Mouse (Mus musculus) CH12.LX (cell line): ENCODE measurements around the gene Hao1. TPM values are rescaled to one million over a fixed set of nuclear protein-coding genes. Genes with fewer than 3 reads are reported as not detected.
A peak's percentile ranks its signal among the peaks of the same experiment; 100 is the strongest.

Source experiments
- DNase-seq: peaks from one replicate; pipeline ENCODE4 v3.0.0-alpha.2; 2013; ENCODE audit errors: extremely low read depth
- H3K27ac ChIP-seq: 2 replicates; pipeline ENCODE4 v1.5.1; 2012; ENCODE audit warnings: low read depth, mild to moderate bottlenecking, control low read depth, moderate library complexity; ENCODE audit not compliant: insufficient read depth
- H3K27me3 ChIP-seq: replicated peaks from 2 replicates; pipeline ENCODE3; 2012; ENCODE audit warnings: inconsistent platforms
- H3K36me3 ChIP-seq, 2 experiments: replicated peaks in 1 of 2; 2 replicates each; pipeline versions ENCODE3 to v1.6.1; 2012; ENCODE audit warnings: inconsistent platforms in 1 of 2, low read length in 1 of 2, mild to moderate bottlenecking in 1 of 2, mixed read lengths in 1 of 2, moderate library complexity in 1 of 2; ENCODE audit not compliant: control insufficient read depth in 1 of 2, insufficient read depth in 1 of 2
- H3K4me1 ChIP-seq, 2 experiments: 2 replicates each; pipeline ENCODE4 v1.6.1; 2012; ENCODE audit warnings: inconsistent platforms in 1 of 2, moderate library complexity in 1 of 2; ENCODE audit not compliant: insufficient read depth in 2 of 2, control insufficient read depth in 1 of 2
- H3K4me2 ChIP-seq: 2 replicates; pipeline ENCODE4 v1.6.1; 2012; ENCODE audit warnings: low read depth, mild to moderate bottlenecking, control low read depth; ENCODE audit not compliant: poor library complexity, insufficient read depth, severe bottlenecking
- H3K4me3 ChIP-seq, 3 experiments: fragments of 150-350 bp in 1 of 3; sonication (generic) in 1 of 3; replicated peaks in 1 of 3; 2 replicates each; pipeline versions ENCODE3 to v1.5.1; 2011 to 2012; ENCODE audit warnings: low read depth in 2 of 3, low read length in 2 of 3, mild to moderate bottlenecking in 2 of 3, moderate library complexity in 2 of 3, control low read depth in 1 of 3, improper control_type of control experiment in 1 of 3, inconsistent platforms in 1 of 3, mixed read lengths in 1 of 3; ENCODE audit not compliant: poor library complexity in 1 of 3
- H3K79me2 ChIP-seq: replicated peaks from 2 replicates; pipeline ENCODE4 v1.6.1; 2012; ENCODE audit warnings: mild to moderate bottlenecking, moderate library complexity; ENCODE audit not compliant: control insufficient read depth, poor library complexity, insufficient read depth, severe bottlenecking; ENCODE audit errors: extremely low read depth
- H3K9ac ChIP-seq: 2 replicates; pipeline ENCODE4 v1.6.1; 2012; ENCODE audit warnings: low read depth, mild to moderate bottlenecking, control low read depth, moderate library complexity; ENCODE audit not compliant: insufficient read depth
- H3K9me3 ChIP-seq: replicated peaks from 2 replicates; pipeline ENCODE3; 2012; ENCODE audit warnings: low read length, inconsistent platforms, mixed read lengths
- BHLHE40 ChIP-seq: IDR thresholded peaks from 2 replicates; pipeline ENCODE4 v1.6.1; 2011; ENCODE audit warnings: mild to moderate bottlenecking, low read depth, low read length, improper control_type of control experiment
- CHD2 ChIP-seq: IDR thresholded peaks from 2 replicates; pipeline ENCODE4 v1.6.1; 2011; ENCODE audit warnings: low read length, improper control_type of control experiment
- CTCF ChIP-seq, 2 experiments: IDR thresholded peaks in 1 of 2; conservative IDR thresholded peaks in 1 of 2; 2 replicates each; pipeline ENCODE4 v1.5.1; 2011 to 2012; ENCODE audit warnings: low read depth in 2 of 2, low read length in 2 of 2, improper control_type of control experiment in 1 of 2, inconsistent platforms in 1 of 2, mild to moderate bottlenecking in 1 of 2, moderate library complexity in 1 of 2
- ETS1 ChIP-seq: conservative IDR thresholded peaks from 2 replicates; pipeline ENCODE4 v1.6.1; 2012; ENCODE audit warnings: low read depth, mild to moderate bottlenecking, inconsistent platforms, low read length, improper control_type of control experiment, moderate library complexity
- IRF4 ChIP-seq: IDR thresholded peaks from 2 replicates; pipeline ENCODE4 v1.6.1; 2014; ENCODE audit warnings: low read depth, mild to moderate bottlenecking, inconsistent platforms, low read length, improper control_type of control experiment
- JUN ChIP-seq: IDR thresholded peaks from 2 replicates; pipeline ENCODE4 v1.6.1; 2011; ENCODE audit warnings: low read depth, mild to moderate bottlenecking, low read length, improper control_type of control experiment, moderate library complexity; ENCODE audit not compliant: insufficient read depth
- MAFK ChIP-seq: IDR thresholded peaks from 2 replicates; pipeline ENCODE4 v1.6.1; 2011; ENCODE audit warnings: low read length, improper control_type of control experiment; ENCODE audit not compliant: insufficient replicate concordance
- MAX ChIP-seq: IDR thresholded peaks from 2 replicates; pipeline ENCODE4 v1.6.1; 2011; ENCODE audit warnings: low read length, improper control_type of control experiment
- MXI1 ChIP-seq: IDR thresholded peaks from 2 replicates; pipeline ENCODE4 v1.6.1; 2011; ENCODE audit warnings: mild to moderate bottlenecking, low read depth, low read length, improper control_type of control experiment
- NELFE ChIP-seq: IDR thresholded peaks from 2 replicates; pipeline ENCODE4 v1.6.1; 2011; ENCODE audit warnings: low read depth, low read length, improper control_type of control experiment
- PAX5 ChIP-seq: IDR thresholded peaks from 2 replicates; pipeline ENCODE4 v1.6.1; 2012; ENCODE audit warnings: low read length, inconsistent platforms, mixed read lengths
- POLR2A ChIP-seq: IDR thresholded peaks from 2 replicates; pipeline ENCODE4 v1.6.1; 2011; ENCODE audit warnings: low read depth, mild to moderate bottlenecking, improper control_type of control experiment, low read length
- RAD21 ChIP-seq: IDR thresholded peaks from 2 replicates; pipeline ENCODE4 v1.6.1; 2011; ENCODE audit warnings: low read depth, mild to moderate bottlenecking, low read length, improper control_type of control experiment, moderate library complexity
- RCOR1 ChIP-seq: conservative IDR thresholded peaks from 2 replicates; pipeline ENCODE4 v1.6.1; 2012; ENCODE audit warnings: low read depth, mild to moderate bottlenecking, inconsistent platforms, low read length, improper control_type of control experiment
- SIN3A ChIP-seq: IDR thresholded peaks from 2 replicates; pipeline ENCODE4 v1.6.1; 2012; ENCODE audit warnings: low read length, improper control_type of control experiment, inconsistent platforms
- SMC3 ChIP-seq: IDR thresholded peaks from 2 replicates; pipeline ENCODE4 v1.6.1; 2011; ENCODE audit warnings: low read depth, low read length, improper control_type of control experiment
- TCF12 ChIP-seq: IDR thresholded peaks from 2 replicates; pipeline ENCODE4 v1.6.1; 2014; ENCODE audit warnings: low read depth, mild to moderate bottlenecking, inconsistent platforms, low read length, improper control_type of control experiment
- ZC3H11A ChIP-seq: IDR thresholded peaks from 2 replicates; pipeline ENCODE4 v1.6.1; 2012; ENCODE audit warnings: low read depth, mild to moderate bottlenecking, inconsistent platforms, low read length, improper control_type of control experiment
- dilution Hi-C: fragments of 300-500 bp; cut with MboI; formaldehyde crosslinking; loops from 2 replicates; pipeline ENCODE4 v1.14.3; 2020; ENCODE audit warnings: low sequenced_read_pairs; ENCODE audit not compliant: extremely low pct_unique_long_range_greater_than_20kb, extremely low pct_ligation_motif_present
- in situ Hi-C: fragments of 300-500 bp; cut with MboI; formaldehyde crosslinking; loops from 3 replicates; pipeline ENCODE4 v1.14.3; 2019; ENCODE audit warnings: low sequenced_read_pairs, low pct_ligation_motif_present, low pct_unique_long_range_greater_than_20kb, mixed read lengths
- polyA plus RNA-seq: library from polyadenylated mRNA; unstranded; fragments of >175 nt; gene quantifications from 2 replicates; pipeline ENCODE4 v1.2.1, GENCODE M21; 2012; ENCODE audit warnings: low read depth; ENCODE audit not compliant: insufficient read length
- total RNA-seq, 2 experiments: library from RNA; depleted of rRNA; stranded (reverse); fragments of 300-350 nt in 1 of 2; fragments of >200 nt in 1 of 2; gene quantifications; 2 replicates each; pipeline ENCODE4 v1.2.3; 2012 to 2014

Hao1 gene
- total and polyA plus RNA-seq, 3 experiments = 0.11 TPM; not detected in 2

- dilution Hi-C loops = no loop called here
Observed at GRCm38 (mm10) chr2:134482683-134483082, 71.5 kb downstream of the Hao1 start.

GRCm38 (mm10) chr2:134481759-134482158, 72.4 kb downstream of the Hao1 start:
- dilution Hi-C loops = no loop called here
- Histone ChIP-seq H3K4me2 (no peak overlapping the region), H3K9me3 (no peaks in the 10 kb centered on the region), H3K27me3 (no peaks in the 10 kb centered on the region), H3K4me3 (no peak overlapping the region), H3K4me1 (no peaks in the 10 kb centered on the region; a peak in 1 of 4 replicates), H3K36me3 (no peaks in the 10 kb centered on the region), H3K27ac (no peak overlapping the region), H3K79me2 (no peaks in the 10 kb centered on the region), H3K9ac (no peak overlapping the region)
- in situ Hi-C loops = loop anchor here (25.0 kb wide), 1 partner anchor 394 kb away; no protein-coding TSS in a partner anchor
- DNase-seq = peak; percentile 67
- TF ChIP-seq ETS1 (no peak), ZC3H11A (no peak), CTCF (conservative IDR thresholded peaks at IDR 0.05 in 1 of 2, IDR thresholded peaks at IDR 0.05 in 1 of 2; ENCODE audit: low read depth in 2 of 2, low read length in 2 of 2) (peak; percentile 64 to 68), JUN (no peak), POLR2A (no peak), MAFK (no peak), RAD21 (peak; percentile 75), IRF4 (no peak), PAX5 (no peak), BHLHE40 (no peak), CHD2 (no peak), MXI1 (no peak), MAX (no peak), SIN3A (no peak), SMC3 (peak; percentile 54)

More at GRCm38 (mm10) chr2:134482683-134483082, 71.5 kb downstream of the Hao1 start:
- Histone ChIP-seq H3K4me2 (no peak overlapping the region), H3K9me3 (no peaks in the 10 kb centered on the region), H3K4me3 (no peak overlapping the region), H3K9ac (no peak overlapping the region), H3K4me1 (no peaks in the 10 kb centered on the region; a peak in 1 of 4 replicates), H3K27ac (no peak overlapping the region), H3K36me3 (no peaks in the 10 kb centered on the region), H3K79me2 (no peaks in the 10 kb centered on the region), H3K27me3 (no peaks in the 10 kb centered on the region)
- DNase-seq = peak; percentile 56
- no peak for TF ChIP-seq IRF4
- no peak for TF ChIP-seq PAX5
- TF ChIP-seq NELFE = no peak
- no peak for TF ChIP-seq RCOR1
- TF ChIP-seq SMC3 = peak; percentile 23; the same call in 1 of the 2 replicates
- peak in 1 of 2 experiments; percentile 58; a peak in 2 of 4 replicates for TF ChIP-seq CTCF (conservative IDR thresholded peaks at IDR 0.05 in 1 of 2, IDR thresholded peaks at IDR 0.05 in 1 of 2; ENCODE audit: low read depth in 2 of 2, low read length in 2 of 2)
- no peak for TF ChIP-seq TCF12
- TF ChIP-seq RAD21 = peak; percentile 51
- in situ Hi-C loops = loop anchor here (25.0 kb wide), 1 partner anchor 395 kb away; no protein-coding TSS in a partner anchor
